Mouse (Mus musculus) liver, adult 2 months (tissue): ENCODE results near the gene Cdca7l.

Experiments used
- CTCF ChIP-seq: fragments of 200-500 bp; IDR thresholded peaks from 2 replicates; pipeline ENCODE4 v1.5.1; 2011; ENCODE audit warnings: low read depth, low read length, control low read depth
- POLR2A ChIP-seq: fragments of 200-500 bp; IDR thresholded peaks from 2 replicates; pipeline ENCODE4 v1.6.1; 2011; ENCODE audit warnings: low read length, control low read depth; ENCODE audit not compliant: insufficient read depth; ENCODE audit errors: extremely low read depth

- TF ChIP-seq CTCF = no peak
- TF ChIP-seq POLR2A = no peak
Measured at GRCm38 (mm10) chr12:117834652-117835051, 30.6 kb downstream of the Cdca7l start.
